Mouse (Mus musculus): Measurements from ENCODE around the gene Mettl8. TPM values are rescaled to one million over a fixed set of nuclear protein-coding genes. Genes with fewer than 3 reads are reported as not detected.
A peak's percentile ranks its signal among the peaks of the same experiment; 100 is the strongest.

Mettl8 gene
- total RNA-seq (2012; rRNA removed) (19.3 and 21.7 TPM in 2 replicates), polyA plus RNA-seq (2012; ENCODE audit: insufficient read depth in 1 of 2, insufficient read length in 2 of 2, low read depth in 1 of 2, low replicate concordance in 2 of 2, missing spikeins in 1 of 2) (10 to 100 TPM in 1 of 2 experiments, not detected in 1; 20.0 TPM)

DNA sequence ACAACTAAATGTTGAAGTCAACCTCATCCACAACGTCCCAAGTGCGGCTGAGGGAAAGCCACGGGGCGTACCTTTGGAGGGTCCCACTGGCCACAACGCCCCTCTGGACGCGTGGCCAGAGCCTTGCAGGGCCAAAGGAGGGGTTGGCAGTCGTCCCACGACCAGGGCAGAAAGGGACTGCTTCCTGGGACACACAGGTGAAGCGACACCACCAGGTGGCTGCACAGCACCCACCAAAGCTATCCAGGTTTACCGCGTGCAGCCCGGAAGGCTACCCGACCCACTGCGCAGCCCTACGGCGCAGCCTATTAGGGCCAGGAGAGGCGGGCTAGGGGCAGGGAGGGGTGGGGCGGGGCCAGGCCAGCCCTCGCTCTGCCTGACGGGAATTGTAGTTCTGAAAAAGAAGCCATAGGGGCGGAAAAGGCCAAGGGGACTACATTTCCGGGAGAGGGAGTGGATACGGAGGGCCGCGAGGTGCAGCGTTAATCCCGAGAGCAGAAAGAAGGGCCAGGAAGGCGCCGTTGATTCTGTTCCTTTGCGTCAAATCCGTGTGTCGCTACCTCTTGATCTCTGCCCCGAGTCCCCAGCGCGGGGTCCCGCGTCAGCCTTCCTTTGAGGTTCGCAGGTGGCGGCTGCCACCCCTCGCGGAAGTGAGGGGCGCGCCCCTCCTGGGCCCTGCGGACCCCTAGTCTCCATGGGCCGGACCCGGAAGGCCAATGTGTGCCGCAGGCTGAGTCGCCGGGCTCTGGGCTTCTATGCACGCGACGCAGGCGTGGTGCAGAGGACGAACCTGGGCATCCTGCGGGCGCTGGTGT lies at the start of gene Mettl8, which contains the start of gene Dcaf17:
Gene Mettl8, minus strand, starts transcription at position 284 of the 815 bp plus-strand sequence.
Gene Dcaf17, plus strand, starts transcription at position 29 of the 815 bp plus-strand sequence.
- DNase-seq (ENCODE audit: low read depth, low spot score), result peak; percentile 98
- peaks cover 0 to 9% of the 10 kb centered on the region in 2 experiments; a peak in 2 of 4 replicates for H3K4me1 ChIP-seq (ENCODE audit: control insufficient read depth in 1 of 2, insufficient read depth in 2 of 2, low read length in 2 of 2)
- H3K27ac ChIP-seq (ENCODE audit: control insufficient read depth, low read depth, low read length), result peak within 1 kb of the TSS; percentile 96
- H3K27me3 ChIP-seq (ENCODE audit: control insufficient read depth in 1 of 2, insufficient read depth in 2 of 2, low read length in 2 of 2), result no peaks in the 10 kb centered on the region
- H3K9ac ChIP-seq (ENCODE audit: control insufficient read depth, low read depth, low read length, poor library complexity, severe bottlenecking), result peak within 1 kb of the TSS; percentile 99
- H3K36me3 ChIP-seq (ENCODE audit: control insufficient read depth in 1 of 2, insufficient read depth in 2 of 2, low read length in 2 of 2), result peaks cover 2 to 8% of the 10 kb centered on the region in 2 experiments; a peak in 3 of 4 replicates
- no peaks in the 10 kb centered on the region for H3K9me3 ChIP-seq (replicated peaks; ENCODE audit: insufficient read depth, low read length)
- peaks cover 34% of the 10 kb centered on the region for H3K79me2 ChIP-seq (ENCODE audit: control insufficient read depth, insufficient read depth, low read length, poor library complexity)
- H3K4me3 ChIP-seq (ENCODE audit: control insufficient read depth in 1 of 2, insufficient read depth in 1 of 2, low read depth in 2 of 2, low read length in 2 of 2), result peak within 1 kb of the TSS; percentile 86 to 100
- TF ChIP-seq MYB (IDR thresholded peaks at IDR 0.05; ENCODE audit: low read depth, low read length), result no peak
- TF ChIP-seq POLR2AphosphoS5 (IDR thresholded peaks at IDR 0.05; ENCODE audit: borderline replicate concordance, low read depth, low read length), result 0 out of 2 replicates have a peak, but pooled peaks have one; percentile 12
- no peak for TF ChIP-seq EP300 (IDR thresholded peaks at IDR 0.05; ENCODE audit: low read depth in 1 of 2, low read length in 2 of 2)
- no peak for TF ChIP-seq MAFK (IDR thresholded peaks at IDR 0.05; ENCODE audit: borderline replicate concordance, low read depth, low read length)
- peak; percentile 81 for TF ChIP-seq TBP (IDR thresholded peaks at IDR 0.05; ENCODE audit: low read depth, low read length)
- peak; percentile 97 for TF ChIP-seq ELF1 (IDR thresholded peaks at IDR 0.05; ENCODE audit: low read depth, low read length)
- peak; percentile 98 for TF ChIP-seq HCFC1 (IDR thresholded peaks at IDR 0.05; ENCODE audit: low read depth, low read length)
- peak; percentile 18; the same call in 1 of the 2 replicates for TF ChIP-seq USF1 (IDR thresholded peaks at IDR 0.05; ENCODE audit: low read depth, low read length)
- peak; percentile 97 for TF ChIP-seq NELFE (IDR thresholded peaks at IDR 0.05; ENCODE audit: low read depth, low read length)
- TF ChIP-seq ZKSCAN1 (IDR thresholded peaks at IDR 0.05; ENCODE audit: low read depth, low read length), result no peak
- TF ChIP-seq BHLHE40 (IDR thresholded peaks at IDR 0.05; ENCODE audit: borderline replicate concordance, low read depth, low read length), result no peak
- peak; percentile 90 for TF ChIP-seq KAT2A (conservative IDR thresholded peaks at IDR 0.05; ENCODE audit: low read depth, low read length)
- TF ChIP-seq GATA1 (IDR thresholded peaks at IDR 0.05; ENCODE audit: low read depth, low read length), result no peak
- TF ChIP-seq MXI1 (IDR thresholded peaks at IDR 0.05; ENCODE audit: low read depth, low read length), result peak; percentile 82
- TF ChIP-seq JUND (IDR thresholded peaks at IDR 0.05; ENCODE audit: low read depth, low read length), result no peak
- TF ChIP-seq ZNF384 (IDR thresholded peaks at IDR 0.05; ENCODE audit: low read depth, low read length), result peak; percentile 47; the same call in 1 of the 2 replicates
- TF ChIP-seq GABPA (IDR thresholded peaks at IDR 0.05; ENCODE audit: low read depth, low read length), result no peak
- peak; percentile 89 for TF ChIP-seq SIN3A (IDR thresholded peaks at IDR 0.05; ENCODE audit: low read length)
- no peak for TF ChIP-seq USF2 (IDR thresholded peaks at IDR 0.05; ENCODE audit: borderline replicate concordance in 1 of 2, insufficient read depth in 1 of 2, low read depth in 1 of 2, low read length in 2 of 2)
- peak; percentile 93 for TF ChIP-seq MAZ (IDR thresholded peaks at IDR 0.05; ENCODE audit: low read depth, low read length)
- TF ChIP-seq CTCF (IDR thresholded peaks at IDR 0.05 in 2 of 3, conservative IDR thresholded peaks at IDR 0.05 in 1 of 3; ENCODE audit: control insufficient read depth in 1 of 3, insufficient read depth in 1 of 3, low read depth in 2 of 3, low read length in 3 of 3, poor library complexity in 1 of 3, severe bottlenecking in 1 of 3), result peak in 2 of 3 experiments; percentile 25 to 30; a peak in 3 of 6 replicates
- peak; percentile 97 for TF ChIP-seq NRF1 (IDR thresholded peaks at IDR 0.05; ENCODE audit: insufficient read depth, low read depth, low read length, poor library complexity, severe bottlenecking)
- TF ChIP-seq UBTF (IDR thresholded peaks at IDR 0.05; ENCODE audit: borderline replicate concordance, insufficient read depth, low read depth, low read length), result no peak
- peak; percentile 63; the same call in 1 of the 2 replicates for TF ChIP-seq TCF12 (IDR thresholded peaks at IDR 0.05; ENCODE audit: low read depth, low read length)
- no peak for TF ChIP-seq ZC3H11A (IDR thresholded peaks at IDR 0.05; ENCODE audit: low read depth, low read length)
- peak; percentile 77 for TF ChIP-seq MAX (IDR thresholded peaks at IDR 0.05; ENCODE audit: low read length)
- TF ChIP-seq POLR2AphosphoS2 (IDR thresholded peaks at IDR 0.05; ENCODE audit: low read length), result peak; percentile 95
- TF ChIP-seq MYC (IDR thresholded peaks at IDR 0.05; ENCODE audit: low read depth, low read length), result peak; percentile 85
- TF ChIP-seq RAD21 (IDR thresholded peaks at IDR 0.05; ENCODE audit: low read depth, low read length), result peak; percentile 6
- TF ChIP-seq ZMIZ1 (IDR thresholded peaks at IDR 0.05; ENCODE audit: low read depth, low read length), result peak; percentile 97
- no peak for TF ChIP-seq MEF2A (IDR thresholded peaks at IDR 0.05; ENCODE audit: extremely low read depth, insufficient replicate concordance, low read depth, low read length, poor library complexity, severe bottlenecking)
- TF ChIP-seq ETS1 (IDR thresholded peaks at IDR 0.05; ENCODE audit: low read depth, low read length), result peak; percentile 53
- no peak for TF ChIP-seq CHD1 (IDR thresholded peaks at IDR 0.05; ENCODE audit: low read depth, low read length)
- TF ChIP-seq POLR2A (IDR thresholded peaks at IDR 0.05; ENCODE audit: control insufficient read depth in 1 of 2, insufficient read depth in 1 of 2, low read depth in 1 of 2, low read length in 2 of 2, poor library complexity in 1 of 2), result peak; percentile 95 to 96
